Mouse (Mus musculus): ENCODE measurements around the gene Robo1.

DNA sequence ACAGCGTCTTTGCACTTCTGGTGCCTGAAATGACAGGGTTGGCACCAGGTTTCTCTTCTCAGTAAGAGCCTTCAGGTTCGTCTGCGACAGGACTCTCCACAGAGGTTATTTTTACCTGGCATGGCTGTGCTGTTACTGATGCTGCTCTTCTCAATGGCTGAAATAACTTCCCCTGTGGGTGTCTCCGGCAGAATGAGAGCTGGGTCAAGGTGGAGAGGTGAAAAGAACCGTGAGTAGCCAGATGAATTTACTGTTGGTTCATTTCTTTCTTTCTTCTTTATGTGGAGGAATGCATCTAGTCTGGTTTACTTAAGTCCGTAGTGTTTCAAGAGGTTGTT, 194 bp downstream of the Robo1 start:
- TF ChIP-seq EP300 (IDR thresholded peaks at IDR 0.05; ENCODE audit: insufficient read depth, low read depth, low read length) (no peak), CTCF (IDR thresholded peaks at IDR 0.05; ENCODE audit: low read depth, low read length) (no peak)
